Mouse (Mus musculus) adrenal gland, postnatal 4 days (tissue): ENCODE measurements around the gene Exoc4. TPM values are rescaled to one million over a fixed set of nuclear protein-coding genes. Genes with fewer than 3 reads are reported as not detected.

Experiments
- DNase-seq, 2 experiments: peaks; one replicate each; pipeline ENCODE4 v3.0.0; 2021 to 2022; ENCODE audit warnings: low spot score in 2 of 2, mixed read lengths in 2 of 2
- total RNA-seq, 2 experiments: library from RNA; stranded (reverse); gene quantifications; 2 replicates each; pipeline ENCODE4 v1.2.3; 2021

Gene Exoc4
- total RNA-seq, 2 experiments from 2014 or later = 53.7 to 60.0 TPM

- no peak for DNase-seq
Measured at GRCm38 (mm10) chr6:33842901-33843300, 594.0 kb downstream of the Exoc4 start.

- no peak for DNase-seq
Measured at GRCm38 (mm10) chr6:33859049-33859448, 610.2 kb downstream of the Exoc4 start.

- no peak for DNase-seq
Measured at GRCm38 (mm10) chr6:33865752-33866151, 616.9 kb downstream of the Exoc4 start.

GRCm38 (mm10) chr6:33866901-33867580 is 618.2 kb downstream of the Exoc4 start:
- DNase-seq = no peak

GRCm38 (mm10) chr6:33869251-33869650 is 620.4 kb downstream of the Exoc4 start:
- no peak for DNase-seq

- no peak for DNase-seq
Measured at GRCm38 (mm10) chr6:33870468-33871142, 621.7 kb downstream of the Exoc4 start.

GRCm38 (mm10) chr6:33871286-33871685 is 622.4 kb downstream of the Exoc4 start:
- no peak for DNase-seq

- no peak for DNase-seq
Measured at GRCm38 (mm10) chr6:33872192-33872591, 623.3 kb downstream of the Exoc4 start.

- no peak for DNase-seq
Measured at GRCm38 (mm10) chr6:33873000-33873399, 624.1 kb downstream of the Exoc4 start.

GRCm38 (mm10) chr6:33874291-33875014 is 625.6 kb downstream of the Exoc4 start:
- DNase-seq = no peak

GRCm38 (mm10) chr6:33884141-33884683 is 635.3 kb downstream of the Exoc4 start:
- no peak for DNase-seq

- DNase-seq = no peak
Measured at GRCm38 (mm10) chr6:33886941-33887340, 638.1 kb downstream of the Exoc4 start.

- no peak for DNase-seq
Measured at GRCm38 (mm10) chr6:33890926-33891325, 642.0 kb downstream of the Exoc4 start.

- DNase-seq = no peak
Measured at GRCm38 (mm10) chr6:33892142-33892541, 643.3 kb downstream of the Exoc4 start.

- no peak for DNase-seq
Measured at GRCm38 (mm10) chr6:33899973-33900372, 651.1 kb downstream of the Exoc4 start.

GRCm38 (mm10) chr6:33900615-33901014 is 651.7 kb downstream of the Exoc4 start:
- no peak for DNase-seq

- no peak for DNase-seq
Measured at GRCm38 (mm10) chr6:33905099-33905498, 656.2 kb downstream of the Exoc4 start.

- no peak for DNase-seq
Measured at GRCm38 (mm10) chr6:33910671-33911070, 661.8 kb downstream of the Exoc4 start.

GRCm38 (mm10) chr6:33913072-33913471 is 664.2 kb downstream of the Exoc4 start:
- DNase-seq = no peak

GRCm38 (mm10) chr6:33913486-33913885 is 664.6 kb downstream of the Exoc4 start:
- DNase-seq = no peak

- no peak for DNase-seq
Measured at GRCm38 (mm10) chr6:33913964-33914363, 665.1 kb downstream of the Exoc4 start.

- no peak for DNase-seq
Measured at GRCm38 (mm10) chr6:33923571-33923970, 674.7 kb downstream of the Exoc4 start.
